Mouse (Mus musculus) gastrocnemius, postnatal 4 days (tissue): ENCODE results near the gene Rpp25l. TPM values are rescaled to one million over a fixed set of nuclear protein-coding genes. Genes with fewer than 3 reads are reported as not detected.

ENCODE experiments used
- DNase-seq, 2 experiments: peaks; one replicate each; pipeline ENCODE4 v3.0.0; 2021 to 2022; ENCODE audit warnings: low spot score in 2 of 2, mixed read lengths in 2 of 2
- total RNA-seq, 2 experiments: library from RNA; stranded (reverse); gene quantifications; 2 replicates each; pipeline ENCODE4 v1.2.3; 2021

Rpp25l gene
- total RNA-seq, 2 experiments from 2014 or later, result 36.8 to 40.5 TPM

DNA sequence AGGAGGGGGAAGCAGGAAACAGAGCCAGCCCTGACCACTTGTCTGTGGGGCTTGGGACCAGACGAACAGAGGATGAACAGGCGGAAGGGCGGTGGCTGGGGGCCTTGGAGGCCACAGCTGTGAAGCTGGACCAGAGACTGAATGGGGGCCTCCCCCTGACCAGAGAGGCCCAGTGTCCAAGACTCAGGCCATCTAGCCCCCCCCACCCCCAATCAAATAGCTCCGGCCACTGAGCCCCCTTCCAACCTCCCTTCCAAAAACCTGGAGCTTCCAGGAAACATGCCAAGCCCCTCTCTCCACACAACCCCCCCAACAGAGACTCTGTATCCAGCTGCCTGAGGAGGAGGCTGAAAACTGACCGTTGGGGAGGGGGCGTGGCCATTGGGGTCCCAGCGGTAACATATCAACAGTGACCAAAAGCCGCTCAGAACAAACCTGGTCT lies 40.8 kb downstream of the Rpp25l start:
- peak in 1 of 2 experiments; percentile 65 for DNase-seq

- no peak for DNase-seq
Measured at GRCm38 (mm10) chr4:41671963-41672480, 41.3 kb downstream of the Rpp25l start.

- no peak for DNase-seq
Measured at GRCm38 (mm10) chr4:41671500-41671899, 41.8 kb downstream of the Rpp25l start.

- DNase-seq, result no peak
Measured at GRCm38 (mm10) chr4:41670836-41671235, 42.5 kb downstream of the Rpp25l start.

GRCm38 (mm10) chr4:41666646-41667045 lies 46.7 kb downstream of the Rpp25l start:
- DNase-seq, result no peak

DNA sequence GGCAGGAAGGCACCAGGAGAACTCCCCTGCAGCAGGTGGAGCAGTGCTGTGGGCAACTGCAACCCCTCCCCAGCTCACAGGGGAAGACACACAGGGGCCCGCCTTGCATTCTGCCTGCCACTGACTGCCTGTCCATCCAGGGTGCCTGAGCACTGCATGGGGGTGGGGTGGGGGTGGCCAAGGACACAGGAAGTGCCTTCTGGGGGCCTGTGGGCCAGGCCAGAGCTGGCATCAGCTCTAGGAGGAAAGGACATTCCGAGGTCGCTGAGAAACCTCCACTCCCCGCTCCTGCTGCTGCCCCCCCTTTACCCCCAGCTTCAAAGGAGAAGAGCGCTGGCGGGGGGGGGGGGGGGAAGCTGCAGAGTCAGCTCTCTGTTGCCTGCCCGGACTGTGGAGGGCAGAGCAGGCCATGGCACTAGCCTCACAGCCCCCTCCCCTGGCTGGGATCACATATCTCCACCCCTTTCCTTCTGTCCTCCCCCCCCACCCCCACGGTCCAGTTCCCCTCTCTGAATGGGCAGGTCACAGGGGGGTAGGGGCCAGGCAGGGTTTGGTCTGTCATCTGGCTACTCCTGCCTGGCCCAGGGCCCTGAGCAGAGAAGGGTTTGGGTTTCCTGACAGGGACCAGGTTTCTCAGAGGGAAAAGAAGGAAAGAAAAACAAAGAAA lies 48.2 kb downstream of the Rpp25l start:
- DNase-seq, result no peak

- no peak for DNase-seq
Measured at GRCm38 (mm10) chr4:41664533-41664932, 48.8 kb downstream of the Rpp25l start.

GRCm38 (mm10) chr4:41663614-41664013 lies 49.7 kb downstream of the Rpp25l start:
- no peak for DNase-seq

GRCm38 (mm10) chr4:41662723-41663122 lies 50.6 kb downstream of the Rpp25l start:
- DNase-seq, result no peak

Other genes with a start within 250 kb of the Rpp25l start
- gene Kif24, start 248.6 kb downstream of the Rpp25l start, total RNA-seq, result 1 to 10 TPM; 5.3 to 5.4 TPM
- gene Nudt2, start 248.4 kb downstream of the Rpp25l start, total RNA-seq, result 10 to 100 TPM; 29.3 to 30.2 TPM
- gene AI464131, start 210.5 kb downstream of the Rpp25l start, total RNA-seq, result 10 to 100 TPM; 78.4 to 90.4 TPM
- under 1 TPM; 0.42 to 0.54 TPM for gene 1110017D15Rik, start 196.2 kb downstream of the Rpp25l start, total RNA-seq
- 10 to 100 TPM; 20.1 to 24.4 TPM for gene Fam219a, start 144.0 kb downstream of the Rpp25l start, total RNA-seq
- gene Dnaic1, start 143.8 kb downstream of the Rpp25l start, total RNA-seq, result 1 to 10 TPM; 4.9 to 5.8 TPM
- 10 to 100 TPM; 29.0 to 37.6 TPM for gene Enho, start 73.2 kb downstream of the Rpp25l start, total RNA-seq
- gene Cntfr, start 16.4 kb downstream of the Rpp25l start, total RNA-seq, result 10 to 100 TPM; 40.8 to 41.9 TPM
- 100 to 1,000 TPM in 1 of 2 experiments, 10 to 100 TPM in 1; 85.8 to 111 TPM for gene Il11ra1, start 13.5 kb downstream of the Rpp25l start, total RNA-seq
- gene Dctn3, start 9.6 kb upstream of the Rpp25l start, total RNA-seq, result 10 to 100 TPM; 49.8 to 52.9 TPM
- not detected for gene Arid3c, start 17.6 kb upstream of the Rpp25l start, total RNA-seq
- 10 to 100 TPM; 24.0 to 24.1 TPM for gene Galt, start 41.7 kb upstream of the Rpp25l start, total RNA-seq
- 10 to 100 TPM; 25.7 to 27.4 TPM for gene Sigmar1, start 42.6 kb upstream of the Rpp25l start, total RNA-seq
- 10 to 100 TPM; 26.2 to 27.4 TPM for gene Ccl27a, start 60.7 kb upstream of the Rpp25l start, total RNA-seq
- gene Gm21541, start 190.1 kb upstream of the Rpp25l start, total RNA-seq, result not detected
- 1 to 10 TPM; 2.8 to 3.0 TPM for gene Gm20878, start 228.0 kb upstream of the Rpp25l start, total RNA-seq